Mouse (Mus musculus): ENCODE data around the gene Gm20388.

DNA sequence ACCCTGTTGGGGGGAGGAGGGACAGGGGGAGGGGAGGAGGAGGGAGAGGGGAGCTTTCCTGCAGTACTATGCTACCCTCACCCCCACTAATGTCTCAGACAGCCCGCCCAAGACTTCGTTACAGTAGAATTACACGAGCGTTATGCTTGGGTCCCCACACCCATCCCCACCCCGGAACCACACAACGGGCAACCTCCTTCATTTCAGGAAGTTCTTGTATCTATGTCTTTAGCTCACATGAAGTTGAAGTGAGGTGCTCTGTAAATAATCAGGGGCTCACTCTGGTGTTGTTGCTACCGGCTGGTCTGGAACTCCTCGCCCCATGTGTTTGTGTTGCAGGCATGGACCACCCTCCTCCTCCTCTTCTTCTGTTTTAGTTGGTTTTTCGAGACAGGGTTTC, 2517.5 kb downstream of the Gm20388 start:
- no peak for TF ChIP-seq CTCF (IDR thresholded peaks at IDR 0.05; ENCODE audit: extremely low read depth, insufficient read depth, low read length)
- no peak for TF ChIP-seq POLR2A (IDR thresholded peaks at IDR 0.05; ENCODE audit: extremely low read depth, insufficient read depth, low read length)

Data from cortical plate, adult 2 months (tissue).